Mouse (Mus musculus) erythroblast, embryonic 14.5 days (primary cell): ENCODE measurements at regions not wholly inside any gene's neighbourhood (a gene's known extent, or its start where the extent isn't known, plus 50 kb on each side); places are given as distances from the start of the nearest gene placed in this dataset.

ENCODE experiments used
- GATA1 ChIP-seq: IDR thresholded peaks from 2 replicates; pipeline ENCODE4 v1.6.1; 2012; ENCODE audit warnings: low read length, inconsistent platforms, mixed read lengths
- TAL1 ChIP-seq: IDR thresholded peaks from 3 replicates; pipeline ENCODE4 v1.6.1; 2012; ENCODE audit warnings: low read length, inconsistent platforms, mixed read lengths

- TF ChIP-seq GATA1: no peak
- TF ChIP-seq TAL1: no peak
Observed at GRCm38 (mm10) chr7:72442001-72442400, 135.6 kb upstream of the Mctp2 start.
